Mouse (Mus musculus) midbrain, embryonic 10.5 days (tissue): ENCODE measurements around the gene Dhrs1. TPM values are rescaled to one million over a fixed set of nuclear protein-coding genes. Genes with fewer than 3 reads are reported as not detected.
A peak's percentile ranks its signal among the peaks of the same experiment; 100 is the strongest.
"Not testable (repeated sequence)": the region's sequence is repeated elsewhere in the genome, so short reads cannot be mapped to it uniquely, and the experiment has no call there.

ENCODE experiments used
- DNase-seq: peaks from one replicate; pipeline ENCODE4 v3.0.0-alpha.2; 2017; ENCODE audit warnings: low spot score
- H3K27ac ChIP-seq: fragments of 300-500 bp; sonication (generic); replicated peaks from 2 replicates; pipeline ENCODE4 v1.5.1; 2016; ENCODE audit warnings: mild to moderate bottlenecking
- H3K27me3 ChIP-seq: fragments of 300-500 bp; sonication (generic); 2 replicates; pipeline ENCODE4 v1.6.1; 2016; ENCODE audit warnings: low read depth, mild to moderate bottlenecking; ENCODE audit not compliant: poor library complexity, severe bottlenecking
- H3K36me3 ChIP-seq: fragments of 300-500 bp; sonication (generic); 2 replicates; pipeline ENCODE4 v1.6.1; 2016; ENCODE audit warnings: mild to moderate bottlenecking, moderate library complexity
- H3K4me1 ChIP-seq: fragments of 300-500 bp; sonication (generic); 2 replicates; pipeline ENCODE4 v1.6.1; 2016
- H3K4me3 ChIP-seq: fragments of 300-500 bp; sonication (generic); 2 replicates; pipeline ENCODE4 v1.5.1; 2016; ENCODE audit warnings: mild to moderate bottlenecking, moderate library complexity
- H3K9me3 ChIP-seq: fragments of 300-500 bp; sonication (generic); replicated peaks from 2 replicates; pipeline ENCODE4 v1.6.1; 2016; ENCODE audit warnings: mild to moderate bottlenecking
- WGBS: fragments of 180-500 bp; shearing (Covaris S2); methylation state at CpG from one replicate; pipeline ENCODE4 v1.1.7; 2016; 5-methylcytosine and 5-hydroxymethylcytosine counted together
- polyA plus RNA-seq: library from polyadenylated mRNA; unstranded; fragments of >200 nt; fragmentation: Nextera tagmentation; extraction: Ambion mirVana; gene quantifications from 2 replicates; pipeline ENCODE4 v1.2.1, GENCODE M21; 2016

The Dhrs1 gene
- polyA plus RNA-seq, 1 experiment from 2014 or later = 67.6 TPM

DNA sequence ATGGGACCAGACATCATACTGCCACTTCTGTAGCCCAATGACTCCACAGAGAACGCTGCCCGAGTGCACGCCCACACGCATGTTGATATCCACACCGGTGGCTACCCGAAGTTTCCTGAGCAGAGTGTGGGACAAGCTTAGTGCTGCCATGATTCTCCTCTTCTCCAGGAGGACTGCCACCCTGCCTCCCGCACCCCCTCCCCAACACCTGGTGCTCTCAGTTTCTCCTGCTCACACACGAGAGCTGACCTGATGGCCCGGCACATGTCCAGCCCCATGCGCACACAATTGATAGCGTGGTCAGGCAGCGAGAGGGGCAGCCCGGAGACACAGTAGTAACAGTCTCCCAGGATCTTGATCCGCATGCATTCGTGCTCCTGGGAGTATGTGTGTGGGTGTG, 33.2 kb upstream of the Dhrs1 start:
- Histone ChIP-seq H3K27me3 (peaks cover 63% of the 10 kb centered on the region), H3K27ac (no peak overlapping the region), H3K4me1 (peaks cover 24% of the 10 kb centered on the region), H3K36me3 (no peaks in the 10 kb centered on the region), H3K4me3 (no peak overlapping the region), H3K9me3 (no peaks in the 10 kb centered on the region)
- 90% methylated on average over 15 of the region's 15 CpGs for WGBS
- no peak for DNase-seq

DNA sequence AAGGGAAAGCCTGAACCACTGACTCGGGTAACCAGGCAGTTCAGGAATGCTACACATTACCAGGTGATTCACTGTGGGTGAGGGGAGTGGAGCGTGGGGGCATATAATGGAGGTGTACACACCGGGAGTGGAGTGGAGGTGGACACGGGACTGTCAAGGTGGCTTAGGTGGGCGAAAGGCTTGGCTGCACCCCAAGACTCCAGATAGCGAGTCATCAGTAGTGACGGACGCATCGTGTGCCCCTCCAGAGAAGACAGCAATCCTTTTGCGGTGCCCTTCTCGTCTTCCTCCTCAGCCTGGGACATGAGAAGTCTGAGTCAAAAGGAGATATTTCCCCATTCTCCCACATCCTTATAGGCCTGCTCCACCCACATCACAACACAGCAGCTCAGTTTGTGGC, 32.3 kb upstream of the Dhrs1 start:
- no peak for DNase-seq
- H3K4me1 ChIP-seq = peaks cover 16% of the 10 kb centered on the region
- H3K4me3 ChIP-seq = no peak overlapping the region
- H3K27me3 ChIP-seq = peaks cover 59% of the 10 kb centered on the region
- WGBS = 86% methylated on average over 11 of the region's 11 CpGs
- no peaks in the 10 kb centered on the region for H3K9me3 ChIP-seq
- no peaks in the 10 kb centered on the region for H3K36me3 ChIP-seq
- H3K27ac ChIP-seq = no peak overlapping the region

- no peak for DNase-seq
- Histone ChIP-seq H3K4me3 (no peak overlapping the region), H3K9me3 (no peaks in the 10 kb centered on the region), H3K27me3 (peaks cover 53% of the 10 kb centered on the region), H3K36me3 (no peaks in the 10 kb centered on the region), H3K27ac (no peak overlapping the region), H3K4me1 (peaks cover 14% of the 10 kb centered on the region; the same call in 1 of the 2 replicates)
- WGBS = 56% methylated on average over 3 of the region's 3 CpGs
Observed at GRCm38 (mm10) chr14:55777176-55777575, 31.7 kb upstream of the Dhrs1 start.

DNA sequence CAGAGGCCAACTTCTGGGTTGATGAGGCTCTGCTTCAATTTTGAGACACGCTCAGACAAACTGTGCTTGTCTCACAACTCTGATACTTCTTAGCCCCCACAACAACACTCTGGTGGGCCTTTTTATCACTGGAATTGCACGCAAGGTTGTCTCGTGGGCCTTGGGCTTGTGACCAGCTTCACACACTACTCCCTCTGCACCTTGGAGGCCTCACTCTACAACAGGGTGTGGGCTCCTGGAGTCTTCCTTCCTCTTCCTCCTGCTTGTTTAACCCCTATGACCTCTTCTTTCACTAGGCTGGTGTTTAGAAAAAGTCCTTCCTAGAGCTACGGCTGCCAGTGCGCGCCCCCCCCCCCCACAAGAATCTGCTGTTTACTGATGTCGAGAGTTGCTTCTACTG, 31.2 kb upstream of the Dhrs1 start:
- no peak overlapping the region for H3K27ac ChIP-seq
- H3K4me3 ChIP-seq = no peak overlapping the region
- H3K4me1 ChIP-seq = peaks cover 12% of the 10 kb centered on the region; the same call in 1 of the 2 replicates
- H3K36me3 ChIP-seq = no peaks in the 10 kb centered on the region
- peaks cover 48% of the 10 kb centered on the region for H3K27me3 ChIP-seq
- DNase-seq = no peak
- no peaks in the 10 kb centered on the region for H3K9me3 ChIP-seq
- WGBS = 62% methylated on average over 7 of the region's 7 CpGs

DNA sequence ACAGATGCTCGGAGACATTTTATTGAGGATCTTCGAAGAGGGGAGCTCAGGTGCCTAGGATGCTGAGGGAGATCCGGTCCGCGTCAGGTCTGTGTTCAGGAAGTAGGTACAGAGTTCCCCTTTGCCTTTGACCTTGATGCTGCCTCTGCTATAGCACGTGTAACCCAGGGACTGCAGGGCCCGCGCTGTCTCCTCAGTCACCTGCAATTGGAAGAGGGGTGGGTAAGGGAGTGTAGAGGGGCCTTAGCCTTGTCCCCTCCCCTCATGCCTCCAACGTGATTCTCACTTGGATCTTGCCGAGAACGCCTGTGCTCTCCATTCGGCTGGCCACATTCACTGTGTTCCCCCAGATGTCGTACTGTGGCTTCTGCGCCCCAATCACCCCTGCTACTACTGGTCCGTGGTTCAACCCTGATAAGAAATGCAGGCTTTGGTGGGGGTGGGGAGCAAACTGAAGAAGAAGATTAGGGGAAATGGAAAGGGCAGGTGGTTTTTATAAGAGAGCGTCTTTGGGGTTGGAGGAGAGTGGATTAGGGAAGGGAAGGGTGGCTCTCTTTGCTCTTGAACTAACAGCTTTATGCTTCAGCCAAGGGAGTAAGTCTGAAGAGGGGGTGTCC, 23.7 kb upstream of the Dhrs1 start:
- 75% methylated on average over 16 of the region's 16 CpGs for WGBS
- Histone ChIP-seq H3K36me3 (no peaks in the 10 kb centered on the region), H3K4me1 (peaks cover 11% of the 10 kb centered on the region), H3K4me3 (no peak overlapping the region), H3K9me3 (no peaks in the 10 kb centered on the region), H3K27ac (no peak overlapping the region), H3K27me3 (peaks cover 70% of the 10 kb centered on the region)
- DNase-seq = no peak

- Histone ChIP-seq H3K4me3 (no peak overlapping the region), H3K4me1 (peaks cover 11% of the 10 kb centered on the region), H3K27ac (no peak overlapping the region), H3K36me3 (no peaks in the 10 kb centered on the region), H3K9me3 (no peaks in the 10 kb centered on the region), H3K27me3 (peaks cover 73% of the 10 kb centered on the region)
- no peak for DNase-seq
- 84% methylated on average over 6 of the region's 6 CpGs for WGBS
Observed at GRCm38 (mm10) chr14:55768555-55768954, 23.1 kb upstream of the Dhrs1 start.

DNA sequence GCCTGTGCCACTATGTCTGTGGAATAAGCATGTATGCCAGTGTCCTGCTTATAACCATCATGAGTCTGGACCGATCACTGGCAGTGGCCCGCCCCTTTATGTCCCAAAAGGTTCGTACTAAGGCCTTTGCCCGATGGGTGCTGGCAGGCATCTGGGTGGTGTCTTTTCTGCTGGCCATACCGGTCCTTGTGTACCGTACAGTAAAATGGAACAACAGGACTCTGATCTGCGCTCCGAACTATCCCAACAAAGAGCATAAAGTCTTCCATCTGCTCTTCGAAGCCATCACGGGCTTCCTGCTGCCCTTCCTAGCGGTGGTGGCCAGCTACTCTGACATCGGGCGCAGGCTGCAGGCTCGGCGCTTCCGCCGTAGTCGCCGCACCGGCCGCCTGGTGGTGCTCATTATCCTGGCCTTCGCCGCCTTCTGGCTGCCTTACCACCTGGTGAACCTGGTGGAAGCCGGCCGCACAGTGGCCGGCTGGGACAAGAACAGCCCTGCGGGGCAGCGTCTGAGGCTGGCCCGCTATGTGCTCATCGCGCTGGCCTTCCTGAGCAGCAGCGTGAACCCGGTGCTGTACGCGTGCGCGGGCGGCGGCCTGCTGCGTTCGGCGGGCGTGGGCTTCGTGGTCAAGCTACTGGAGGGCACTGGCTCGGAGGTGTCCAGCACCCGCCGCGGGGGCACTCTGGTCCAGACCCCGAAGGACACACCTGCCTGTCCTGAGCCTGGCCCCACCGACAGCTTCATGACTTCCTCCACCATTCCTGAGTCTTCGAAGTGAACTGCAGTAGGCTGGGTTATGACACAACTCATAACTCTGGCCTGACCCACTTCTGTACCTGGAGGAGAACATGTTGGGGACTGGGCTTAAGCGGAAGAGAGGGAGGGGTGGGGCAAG, 22.3 kb upstream of the Dhrs1 start:
- Histone ChIP-seq H3K4me3 (peak overlapping the region; percentile 58), H3K27me3 (peaks cover 77% of the 10 kb centered on the region), H3K4me1 (peaks cover 14% of the 10 kb centered on the region), H3K36me3 (no peaks in the 10 kb centered on the region), H3K27ac (peak overlapping the region; percentile 67), H3K9me3 (no peaks in the 10 kb centered on the region)
- WGBS = 13% methylated on average over 52 of the region's 52 CpGs
- DNase-seq = peak; percentile 71

DNA sequence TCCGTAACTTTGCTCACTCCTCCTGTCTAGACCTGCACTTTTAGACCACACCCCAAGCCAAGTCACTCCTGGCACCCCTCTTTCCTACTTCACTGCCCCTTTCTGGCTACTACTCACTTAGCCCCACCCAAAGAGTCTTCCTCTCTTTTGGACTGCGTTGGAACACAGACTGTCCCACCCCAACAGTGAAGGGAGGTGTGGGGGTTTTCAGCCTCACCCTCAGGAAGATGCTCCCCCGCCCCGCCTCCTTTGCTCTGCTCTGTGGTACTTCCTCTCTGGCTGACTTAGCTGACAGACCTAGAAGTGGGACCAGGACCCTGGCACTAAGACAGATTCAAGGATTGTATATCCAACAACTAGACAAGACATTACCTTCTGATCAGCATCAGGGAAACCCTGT, 20.2 kb upstream of the Dhrs1 start, which contains the start of gene Ltb4r1:
Ltb4r1 (plus strand) TSS at position 267 of the 400 bp plus-strand sequence.
- DNase-seq = no peak
- Histone ChIP-seq H3K27me3 (peaks cover 97% of the 10 kb centered on the region), H3K4me1 (peaks cover 29% of the 10 kb centered on the region), H3K9me3 (no peaks in the 10 kb centered on the region), H3K36me3 (no peaks in the 10 kb centered on the region), H3K4me3 (no peak within 1 kb of the TSS), H3K27ac (no peak within 1 kb of the TSS)
- WGBS = 72% methylated on average over 4 of the region's 4 CpGs

DNA sequence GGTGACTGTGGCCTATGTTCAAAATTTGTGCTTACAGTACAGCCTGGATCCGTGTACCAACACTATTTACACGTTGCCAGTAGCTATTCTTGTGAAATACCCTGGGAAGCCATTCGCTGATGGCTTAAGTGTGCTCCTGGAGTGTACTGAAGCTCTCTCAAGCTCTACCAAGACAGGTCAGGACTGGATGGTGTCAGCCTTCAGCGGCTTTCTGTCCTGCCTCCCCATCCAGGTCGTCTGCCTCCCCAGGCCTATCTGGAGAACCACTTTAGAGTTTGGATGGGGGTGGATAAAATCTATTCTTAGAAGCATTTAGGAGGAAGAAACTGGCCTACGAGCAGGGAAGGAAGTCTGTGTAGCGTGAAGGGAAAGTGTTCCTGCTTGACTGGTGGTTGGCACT, 17.7 kb upstream of the Dhrs1 start:
- Histone ChIP-seq H3K9me3 (no peaks in the 10 kb centered on the region), H3K27me3 (peaks cover 80% of the 10 kb centered on the region), H3K4me1 (peaks cover 39% of the 10 kb centered on the region), H3K36me3 (no peaks in the 10 kb centered on the region), H3K27ac (no peak overlapping the region), H3K4me3 (no peak overlapping the region)
- 63% methylated on average over 7 of the region's 7 CpGs for WGBS
- DNase-seq = no peak

GRCm38 (mm10) chr14:55762001-55762821, 16.7 kb upstream of the Dhrs1 start:
- under 1% methylated on average over 77 of the region's 77 CpGs for WGBS
- Histone ChIP-seq H3K4me1 (peaks cover 31% of the 10 kb centered on the region), H3K27ac (peak overlapping the region; percentile 81), H3K9me3 (no peaks in the 10 kb centered on the region), H3K36me3 (no peaks in the 10 kb centered on the region), H3K27me3 (peaks cover 70% of the 10 kb centered on the region), H3K4me3 (peak overlapping the region; percentile 69)
- DNase-seq = peak; percentile 73

GRCm38 (mm10) chr14:55761163-55761562, 15.7 kb upstream of the Dhrs1 start, which contains the start of gene Ltb4r2:
TSS of gene Ltb4r2 (plus strand) at chr14:55761428.
- peak within 1 kb of the TSS; percentile 81 for H3K27ac ChIP-seq
- H3K27me3 ChIP-seq = peaks cover 60% of the 10 kb centered on the region
- H3K4me1 ChIP-seq = peaks cover 31% of the 10 kb centered on the region
- H3K36me3 ChIP-seq = peaks cover 7% of the 10 kb centered on the region
- WGBS = 76% methylated on average over 6 of the region's 6 CpGs
- DNase-seq = no peak
- H3K9me3 ChIP-seq = no peaks in the 10 kb centered on the region
- H3K4me3 ChIP-seq = peak within 1 kb of the TSS; percentile 69

GRCm38 (mm10) chr14:55760156-55760555, 14.7 kb upstream of the Dhrs1 start:
- Histone ChIP-seq H3K4me1 (peaks cover 31% of the 10 kb centered on the region), H3K36me3 (peaks cover 17% of the 10 kb centered on the region), H3K4me3 (peak overlapping the region; percentile 34), H3K27me3 (peaks cover 50% of the 10 kb centered on the region)
- peak; percentile 86 for DNase-seq
- 1% methylated on average over 6 of the region's 6 CpGs for WGBS
- not testable (repeated sequence) for H3K27ac ChIP-seq, H3K9me3 ChIP-seq
